Comparison of ENCODE assay signal across 14 mouse cellular contexts in genomic region chr2:60838856-60839255, GRCm38 (mm10).
DNase-seq lines count a peak whose midpoint lies in the region; ATAC-seq lines count a peak whose summit lies in the region.
"Had no signal": no experiment of that assay in that cellular context is flagged by ENCODE, and none has a peak within 500 bp of the region (broad histone marks: within the 10 kb centered on the region; RNA-seq: fewer than 3 reads in every experiment).

No protein-coding gene starts in this region.

- H3K27me3 ChIP-seq in liver, embryonic 15.5 days: no peaks in the 10 kb centered on the region
- H3K27me3 ChIP-seq in kidney, embryonic 16.5 days (ENCODE audit: insufficient read depth, low read length): no peaks in the 10 kb centered on the region
- H3K27me3 ChIP-seq: embryonic facial prominence, embryonic 15.5 days; intestine, embryonic 15.5 days had no signal

- no peak overlapping the region for H3K4me2 ChIP-seq in liver, embryonic 15.5 days
- no peak overlapping the region for H3K4me2 ChIP-seq in kidney, embryonic 16.5 days (replicated peaks; ENCODE audit: low read depth, low read length)
- H3K4me2 ChIP-seq: embryonic facial prominence, embryonic 15.5 days; intestine, embryonic 15.5 days had no signal

- peaks cover 10% of the 10 kb centered on the region; the same call in 1 of the 2 replicates for H3K36me3 ChIP-seq in liver, embryonic 15.5 days (replicated peaks)
- peaks cover 9% of the 10 kb centered on the region; the same call in 1 of the 2 replicates for H3K36me3 ChIP-seq in kidney, embryonic 16.5 days (ENCODE audit: insufficient read depth, low read length)

- no peak overlapping the region for H3K27ac ChIP-seq in liver, embryonic 15.5 days (replicated peaks)
- H3K27ac ChIP-seq in kidney, embryonic 16.5 days (ENCODE audit: low read length): no peak overlapping the region
- H3K27ac ChIP-seq: embryonic facial prominence, embryonic 15.5 days; intestine, embryonic 15.5 days had no signal

- peaks cover 33% of the 10 kb centered on the region for H3K4me1 ChIP-seq in liver, embryonic 15.5 days (replicated peaks)
- peaks cover 28% of the 10 kb centered on the region for H3K4me1 ChIP-seq in kidney, embryonic 16.5 days (ENCODE audit: insufficient read depth, low read length)

- H3K4me3 ChIP-seq in liver, embryonic 15.5 days (replicated peaks): no peak overlapping the region
- no peak overlapping the region for H3K4me3 ChIP-seq in kidney, embryonic 16.5 days (ENCODE audit: low read length)
- H3K4me3 ChIP-seq: embryonic facial prominence, embryonic 15.5 days; intestine, embryonic 15.5 days had no signal

- no peaks in the 10 kb centered on the region for H3K9me3 ChIP-seq in liver, embryonic 15.5 days (replicated peaks)
- H3K9me3 ChIP-seq in kidney, embryonic 16.5 days (ENCODE audit: low read length): no peaks in the 10 kb centered on the region
- H3K9me3 ChIP-seq: embryonic facial prominence, embryonic 15.5 days; intestine, embryonic 15.5 days had no signal

- H3K9ac ChIP-seq in liver, embryonic 15.5 days: no peak overlapping the region
- H3K9ac ChIP-seq in kidney, embryonic 16.5 days (replicated peaks; ENCODE audit: low read length): no peak overlapping the region
- H3K9ac ChIP-seq: embryonic facial prominence, embryonic 15.5 days; intestine, embryonic 15.5 days had no signal

- ATAC-seq in liver, embryonic 15.5 days (ENCODE audit: insufficient read depth): peak; percentile 30; the same call in 1 of the 2 replicates
- ATAC-seq in kidney, embryonic 16.5 days (ENCODE audit: low FRiP score, low TSS enrichment): peak; percentile 55; the same call in 1 of the 2 replicates
- ATAC-seq: activated CD4-positive, CD25-positive, alpha-beta regulatory T cell, adult 4 months; intestine, embryonic 15.5 days had no signal

- 57% methylated on average over 5 of the region's 5 CpGs for WGBS in liver, embryonic 15.5 days (ENCODE audit: insufficient replicate concordance)
- WGBS in kidney, embryonic 16.5 days: 73% methylated on average over 5 of the region's 5 CpGs

- peak; percentile 44 to 71 for DNase-seq in adrenal gland, adult (ENCODE audit: inconsistent age in 2 of 2, low spot score in 1 of 2)
- DNase-seq in adrenal gland, adult 18-20 months (ENCODE audit: low spot score in 2 of 2): no peak
- DNase-seq in liver: no peak
- DNase-seq in lung, postnatal 25 days (ENCODE audit: low spot score): peak; percentile 78
- DNase-seq in c-Kit-positive CD71-positive TER-119-positive erythroid progenitor cells, embryonic 14.5 days (ENCODE audit: low spot score): no peak
- DNase-seq in layer of hippocampus, adult 8-10 months (ENCODE audit: low spot score in 2 of 2): no peak
- DNase-seq: cerebellum, adult 9-10 months; right cerebral cortex, adult 18-20 months; thymus, postnatal 36 days had no signal

Comparison
In these comparisons a context has a peak if more than half of its experiments do, and no peak if none do; other contexts are left out.
1. DNase-seq: peak in adrenal gland, adult (2 of 2) and lung, postnatal 25 days (single experiment); none in adrenal gland, adult 18-20 months (0 of 2), liver (single experiment), c-Kit-positive CD71-positive TER-119-positive erythroid progenitor cells, embryonic 14.5 days (single experiment) and layer of hippocampus, adult 8-10 months (0 of 2).